Mouse (Mus musculus): Measurements from ENCODE around the gene Chpf.

The Chpf gene

DNA sequence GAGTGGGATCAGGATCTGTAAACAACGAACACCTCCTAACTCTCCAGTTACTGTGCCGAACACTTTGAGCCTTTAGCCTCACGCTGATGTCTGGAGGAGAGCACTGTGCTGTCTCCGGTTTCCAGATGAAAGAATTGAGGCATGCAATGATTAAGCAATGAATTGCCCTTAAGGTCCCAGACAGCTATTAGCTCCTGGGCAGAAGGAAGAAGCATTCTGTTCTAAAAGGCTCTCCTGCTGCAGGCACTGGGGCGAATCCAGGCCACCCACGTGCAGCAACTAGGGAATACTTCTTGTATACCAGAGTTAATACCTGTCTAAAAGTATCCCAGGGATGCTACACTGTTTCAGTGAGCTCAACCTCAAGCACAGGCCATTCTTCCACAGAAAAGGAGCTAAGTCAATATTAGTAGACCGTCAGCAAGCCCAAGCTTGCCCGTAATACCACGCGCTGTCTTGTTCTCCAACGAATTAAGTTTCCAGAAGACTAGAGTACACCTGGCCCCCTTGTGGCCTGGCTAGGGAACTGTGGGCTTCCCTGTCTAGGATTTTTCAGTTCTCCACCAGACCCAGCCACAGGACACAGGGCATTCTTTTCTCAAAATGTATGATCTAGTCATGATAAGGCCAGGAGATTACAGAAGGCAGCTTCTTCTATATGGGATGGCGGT, 15.9 kb upstream of the Chpf start:
- DNase-seq = peak; percentile 64

DNA sequence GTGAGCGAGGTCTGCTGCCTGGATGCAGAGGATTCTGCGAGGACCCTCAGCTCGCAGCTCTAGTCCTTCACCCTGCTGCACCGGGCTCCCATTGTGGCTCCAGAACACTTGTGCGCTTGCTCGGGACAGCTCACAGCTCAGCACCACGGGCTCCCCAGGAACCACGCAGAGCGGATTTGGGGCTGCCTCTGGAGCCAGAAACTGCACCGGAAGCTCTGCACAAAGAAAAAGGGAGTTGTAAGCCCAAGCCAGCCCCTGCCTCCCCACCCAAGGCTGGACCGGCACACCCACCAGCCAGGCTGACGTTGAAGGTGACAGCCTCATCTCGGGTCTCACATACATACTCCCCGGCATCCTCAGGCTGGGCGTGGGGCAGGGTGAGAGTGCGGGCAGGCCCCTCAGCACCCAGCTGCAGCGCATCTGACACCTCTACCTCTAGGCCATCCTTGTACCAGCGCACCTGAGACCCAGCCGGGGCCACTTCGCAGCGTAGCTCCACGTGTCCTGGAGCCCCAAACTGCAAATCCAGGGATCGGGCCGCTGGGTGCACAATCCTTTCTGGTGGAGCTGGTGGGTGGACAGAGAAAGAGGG, 13.6 kb upstream of the Chpf start:
- peak; percentile 5 for DNase-seq

DNA sequence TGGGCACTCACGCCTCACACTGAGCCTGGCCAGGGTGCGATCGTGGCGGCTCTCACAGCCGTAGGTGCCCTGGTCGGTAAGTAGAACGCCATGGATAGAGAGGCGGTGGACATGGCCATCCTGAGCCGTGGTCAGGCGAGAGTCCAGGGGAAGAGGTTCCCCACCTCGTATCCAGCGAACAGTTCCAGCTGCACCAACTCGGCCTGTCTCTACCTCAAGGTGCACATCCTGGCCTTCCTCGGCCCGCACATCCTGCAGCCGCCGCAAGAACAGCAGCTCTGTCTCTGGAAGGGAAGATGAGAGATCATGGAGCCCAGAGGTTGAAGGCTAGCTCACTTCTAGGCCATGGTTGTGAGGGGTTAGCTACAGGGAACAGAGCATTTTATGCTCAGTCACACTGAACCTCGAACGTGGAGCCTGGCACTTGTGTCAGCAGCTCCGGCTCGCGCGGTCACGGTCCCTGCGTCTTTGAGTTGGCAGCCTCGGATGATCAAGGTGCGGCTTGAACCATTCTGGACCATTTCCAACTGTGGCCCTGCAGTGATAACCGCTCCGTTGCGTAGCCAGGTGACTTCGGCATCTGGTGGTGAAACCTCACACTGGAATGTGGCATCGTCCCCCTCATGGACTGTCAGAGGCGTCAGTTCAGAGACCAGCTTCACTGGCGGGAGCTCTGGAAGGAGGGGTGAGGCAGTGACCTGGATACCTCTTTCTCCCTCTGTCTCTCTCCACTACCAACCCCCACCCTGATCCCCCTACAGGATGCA, 11.9 kb upstream of the Chpf start:
- DNase-seq = no peak

DNA sequence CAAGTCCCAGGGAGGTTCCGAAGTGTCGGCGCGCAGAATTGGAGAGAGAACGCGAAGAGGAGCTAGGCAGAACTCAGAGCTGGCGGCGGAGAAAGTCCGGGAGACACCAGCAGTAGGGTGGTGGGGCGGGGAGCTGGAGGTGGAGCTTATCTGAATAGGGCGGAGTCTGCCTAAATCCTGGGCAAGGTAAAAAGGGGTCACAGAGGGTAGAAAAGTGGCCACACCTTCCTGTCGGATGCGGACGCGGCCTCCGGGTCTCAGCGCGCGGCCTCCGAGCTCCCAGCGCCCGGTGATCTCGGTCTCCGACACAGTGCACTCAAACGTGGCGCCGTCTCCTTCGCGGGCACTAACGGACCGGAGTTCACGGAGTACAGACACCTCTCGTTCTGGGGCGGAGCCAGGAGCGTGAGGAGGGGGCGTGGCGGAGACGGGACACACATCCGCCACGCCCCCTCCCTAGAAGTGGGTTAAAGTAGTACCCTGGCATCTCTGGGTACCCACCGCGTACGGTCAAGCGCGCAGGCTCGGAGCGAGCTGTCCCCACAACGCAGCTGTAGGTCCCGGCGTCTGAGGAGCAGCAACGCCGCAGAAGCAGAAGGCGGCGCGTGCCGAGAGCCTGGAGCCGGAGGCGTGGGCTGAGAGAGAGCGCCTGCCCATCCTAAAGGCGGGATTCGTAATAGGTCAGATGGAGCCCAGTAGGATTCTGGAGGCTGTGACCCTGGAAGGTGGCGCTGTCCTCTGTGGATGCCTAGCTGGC, 8.5 kb upstream of the Chpf start:
- peak; percentile 90 for DNase-seq

DNA sequence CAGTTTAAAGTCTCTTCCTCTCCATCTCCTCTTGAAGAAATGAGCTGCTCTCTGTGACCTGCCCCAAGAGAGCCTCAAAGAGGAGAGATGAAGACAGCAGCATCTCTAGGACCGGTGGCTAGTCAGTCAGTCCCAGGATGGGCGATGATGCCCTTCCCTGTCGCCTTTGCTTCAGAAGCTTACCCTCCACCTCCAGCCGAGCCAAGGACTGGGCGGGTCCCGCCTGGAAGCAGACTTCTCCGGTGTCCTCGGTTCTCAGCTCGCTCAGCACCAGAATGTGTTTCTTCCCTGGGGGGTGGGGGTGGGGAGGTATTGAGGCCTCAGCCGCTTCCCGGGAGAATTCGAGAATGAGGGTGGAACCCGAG, 7.9 kb upstream of the Chpf start:
- peak; percentile 62 for DNase-seq

DNA sequence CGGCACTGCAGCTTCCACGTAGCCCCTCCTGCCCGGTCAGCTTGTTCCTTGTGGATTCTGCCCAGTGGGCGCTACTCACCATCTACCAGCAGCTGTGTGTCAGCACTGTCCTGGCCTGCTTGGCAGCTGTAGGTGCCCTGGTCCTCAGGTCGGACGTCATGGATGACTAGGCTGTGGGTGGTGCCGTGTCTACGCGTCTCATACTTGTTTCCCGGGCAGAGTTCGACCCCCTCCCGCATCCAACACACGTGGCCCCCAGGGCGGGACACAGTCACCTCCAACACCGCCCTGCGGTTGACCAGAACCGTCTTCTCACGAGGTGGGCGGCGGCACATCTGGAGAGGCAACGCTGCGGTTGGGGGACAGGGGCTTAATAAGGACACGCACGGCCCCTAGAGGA, 7.5 kb upstream of the Chpf start:
- DNase-seq = peak; percentile 59

DNA sequence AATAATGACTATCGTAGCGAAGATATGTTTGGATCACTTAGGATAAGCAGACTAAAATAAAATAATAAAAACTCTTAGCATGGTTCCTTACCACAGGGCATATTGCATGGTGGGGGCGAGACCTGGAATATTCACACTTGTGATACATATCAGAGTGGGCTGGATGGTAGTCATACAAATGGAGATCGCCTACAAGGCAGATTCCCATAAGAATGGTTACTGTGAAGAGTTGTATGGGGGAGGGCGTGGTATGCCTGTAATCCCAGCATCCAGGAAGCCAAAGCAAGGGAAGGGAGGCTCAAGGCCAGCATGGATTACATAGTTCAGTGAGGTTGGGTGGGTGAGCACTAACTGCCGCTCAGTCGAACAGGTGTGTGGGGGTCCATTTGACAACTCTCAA, 1.6 kb upstream of the Chpf start:
- no peak for DNase-seq

DNA sequence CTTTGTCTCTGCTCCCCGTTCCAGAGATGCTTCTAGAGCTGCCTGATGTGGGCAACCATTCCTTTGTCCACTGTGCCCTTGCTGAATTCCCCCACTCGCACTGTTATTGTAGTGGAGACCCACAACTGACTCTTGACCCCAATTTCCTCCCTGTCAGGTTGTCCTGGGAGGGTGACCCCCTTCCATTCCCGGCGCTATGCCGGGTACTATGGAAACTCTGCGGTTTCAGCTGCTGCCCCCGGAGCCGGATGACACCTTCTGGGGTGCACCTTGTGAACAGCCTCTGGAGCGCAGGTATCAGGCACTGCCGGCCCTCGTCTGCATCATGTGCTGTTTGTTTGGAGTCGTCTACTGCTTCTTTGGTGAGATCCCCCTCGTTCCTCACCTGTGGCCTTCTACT, 929 bp upstream of the Chpf start:
- DNase-seq = no peak

DNA sequence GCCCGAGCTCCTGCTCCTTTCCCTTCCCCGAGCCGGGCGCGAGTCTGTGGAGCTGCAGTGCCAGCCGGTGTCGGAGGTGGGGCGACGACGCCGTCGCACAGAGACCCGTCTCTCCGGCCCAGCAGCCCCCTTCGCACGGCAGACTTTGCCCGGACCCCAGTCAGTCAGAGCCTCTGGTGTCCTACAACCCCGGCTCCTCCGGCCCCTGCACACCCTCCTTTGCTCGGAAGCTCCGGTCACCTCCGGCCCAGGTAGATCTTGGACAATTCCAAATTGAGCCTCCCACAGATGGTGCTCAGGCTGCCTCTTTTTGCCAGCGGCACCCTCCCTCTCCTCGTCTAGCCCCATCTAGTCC, 505 bp upstream of the Chpf start:
- DNase-seq = no peak

DNA sequence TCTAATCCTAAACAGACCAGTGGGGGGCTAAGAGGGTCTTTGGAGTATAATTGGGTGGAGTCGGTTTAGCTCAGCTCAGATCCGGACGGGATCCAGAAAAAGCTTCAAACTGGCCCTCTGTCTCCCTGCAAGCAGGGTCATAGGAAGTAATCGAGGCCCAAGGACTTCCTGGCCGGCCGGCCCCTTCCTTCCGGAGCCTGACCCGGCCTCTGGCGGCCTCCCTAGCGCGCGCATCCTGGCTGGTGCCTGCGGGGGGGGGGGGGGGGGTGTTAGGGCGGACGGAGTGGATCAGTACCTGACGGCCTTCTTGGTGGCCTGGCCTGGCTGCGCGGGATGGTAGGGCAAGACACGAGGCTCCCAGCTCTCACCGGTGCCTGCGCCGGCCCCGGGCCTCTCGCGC, 610 bp downstream of the Chpf start:
- no peak for DNase-seq

DNA sequence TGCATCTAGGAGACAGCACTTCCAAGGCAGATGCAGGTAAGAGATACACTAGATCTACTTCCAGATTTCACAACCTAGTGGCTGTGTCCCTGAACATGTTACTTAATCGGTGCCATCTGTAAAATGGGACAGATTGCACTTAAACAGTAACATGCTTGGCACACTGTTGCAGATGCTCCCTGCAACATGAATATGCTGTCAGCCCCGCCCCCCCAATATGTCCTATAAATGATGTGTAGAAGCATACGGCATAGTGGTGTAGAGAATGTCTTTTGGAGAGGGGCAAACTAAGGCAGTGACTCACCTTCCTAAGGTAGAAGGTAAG, 1.2 kb downstream of the Chpf start:
- no peak for DNase-seq

DNA sequence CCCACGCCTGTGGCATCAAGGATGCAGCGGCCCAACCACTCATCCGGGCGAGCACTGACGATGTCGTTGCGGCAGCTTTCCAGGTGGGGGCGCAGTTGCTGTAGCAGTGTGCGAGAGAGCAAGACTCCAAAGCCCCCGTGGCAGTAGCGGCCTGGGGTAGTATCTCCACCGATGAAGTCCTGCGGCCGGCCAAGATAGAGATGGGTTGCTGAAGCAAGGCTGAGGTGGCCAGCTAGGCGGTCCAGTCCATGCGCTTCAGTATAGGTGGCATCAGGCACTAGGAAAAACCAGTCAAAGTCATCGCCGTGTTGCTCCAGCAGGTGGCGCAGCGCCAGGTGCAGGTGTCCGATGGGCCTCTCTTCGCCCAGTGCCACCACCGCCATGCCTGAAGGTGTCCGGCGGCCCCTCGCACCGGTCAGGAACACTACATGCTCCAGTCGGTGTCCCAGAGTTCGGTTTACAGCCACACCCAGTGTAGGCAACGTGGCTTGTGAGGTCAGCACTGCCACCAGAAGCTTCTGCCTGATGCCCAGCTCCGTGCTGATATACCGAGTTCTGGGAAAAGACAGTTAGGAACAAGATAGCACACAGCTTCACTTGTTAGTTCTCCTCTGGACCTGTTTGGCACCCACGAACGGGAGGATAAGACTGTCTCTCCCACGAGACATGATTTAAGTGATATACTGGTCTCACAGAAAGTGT, 1.7 kb downstream of the Chpf start:
- DNase-seq = peak; percentile 94

DNA sequence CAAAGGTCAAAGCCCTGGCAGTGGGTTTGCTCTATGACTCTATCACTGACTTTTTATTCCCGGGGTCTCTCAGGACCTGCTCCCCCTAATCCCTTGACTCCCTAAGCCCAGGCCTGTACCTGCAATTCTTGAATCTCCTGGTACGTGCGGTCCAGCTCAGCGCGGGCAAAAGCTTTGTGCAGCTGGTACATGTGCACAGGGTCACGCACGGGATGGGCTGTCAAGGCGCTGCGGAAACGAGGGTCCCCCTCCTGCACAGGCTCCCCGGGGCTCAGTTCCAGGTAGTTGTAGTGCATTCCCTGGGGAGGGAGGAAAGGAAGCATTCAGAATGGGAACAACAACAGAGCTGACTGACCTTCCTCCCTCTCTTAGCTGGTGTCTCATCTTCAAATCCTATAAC, 2.7 kb downstream of the Chpf start:
- DNase-seq = no peak

DNA sequence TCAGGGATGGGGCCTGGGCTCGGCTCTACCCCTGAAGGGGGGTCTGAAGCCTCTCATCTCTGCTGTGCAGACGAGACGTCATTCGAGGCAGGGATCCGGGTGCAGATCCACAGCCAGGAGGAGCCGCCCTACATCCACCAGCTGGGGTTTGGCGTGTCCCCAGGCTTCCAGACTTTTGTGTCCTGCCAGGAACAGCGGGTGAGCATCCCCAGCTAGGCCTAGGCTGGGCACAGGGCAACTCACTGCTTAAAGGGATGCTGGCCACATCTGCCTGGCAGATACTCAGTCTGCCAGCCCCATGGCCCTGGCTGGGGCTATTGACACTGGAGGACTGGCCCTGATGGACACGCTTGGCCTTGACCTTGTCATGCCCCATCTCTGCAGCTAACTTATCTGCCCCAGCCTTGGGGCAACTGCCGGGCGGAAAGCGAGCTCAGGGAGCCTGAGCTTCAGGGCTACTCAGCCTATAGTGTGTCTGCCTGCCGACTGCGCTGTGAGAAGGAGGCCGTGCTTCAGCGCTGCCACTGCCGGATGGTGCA, 9.8 kb downstream of the Chpf start:
- no peak for DNase-seq

DNA sequence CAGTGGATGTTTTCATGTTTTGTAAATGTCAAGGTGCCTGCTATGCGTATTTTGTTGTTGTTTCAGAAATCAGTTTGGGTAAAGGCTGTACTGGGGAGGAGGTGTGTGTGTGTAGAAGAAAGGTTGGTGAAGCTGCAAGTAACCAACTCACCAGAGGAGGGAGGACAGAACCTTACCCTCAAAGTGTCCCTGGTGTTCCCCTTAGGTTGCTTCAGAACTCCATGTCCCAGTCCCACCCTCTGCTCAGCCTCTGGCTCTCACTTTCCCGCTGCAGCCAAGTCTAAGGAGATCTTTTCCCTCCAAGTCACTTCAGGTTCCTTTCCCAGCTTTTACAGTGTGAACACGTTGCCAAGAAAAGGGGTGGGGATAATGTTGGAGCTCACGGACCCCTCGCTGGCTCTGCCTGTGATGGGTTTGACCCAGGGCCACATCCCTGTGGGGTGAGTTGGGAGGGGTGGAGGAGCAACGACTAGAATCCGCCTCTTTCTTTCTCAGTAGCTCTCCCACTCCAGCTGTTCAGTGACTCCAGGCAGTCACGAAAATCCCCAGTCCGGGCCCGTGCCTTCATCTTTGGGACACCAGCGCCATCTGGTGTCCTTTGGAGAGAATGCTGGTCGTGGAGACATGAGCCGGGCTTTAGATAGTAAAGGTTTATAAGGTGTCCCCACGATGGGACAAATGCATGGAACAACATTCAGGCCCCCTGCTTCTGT, 11.7 kb downstream of the Chpf start:
- peak; percentile 90 for DNase-seq

DNA sequence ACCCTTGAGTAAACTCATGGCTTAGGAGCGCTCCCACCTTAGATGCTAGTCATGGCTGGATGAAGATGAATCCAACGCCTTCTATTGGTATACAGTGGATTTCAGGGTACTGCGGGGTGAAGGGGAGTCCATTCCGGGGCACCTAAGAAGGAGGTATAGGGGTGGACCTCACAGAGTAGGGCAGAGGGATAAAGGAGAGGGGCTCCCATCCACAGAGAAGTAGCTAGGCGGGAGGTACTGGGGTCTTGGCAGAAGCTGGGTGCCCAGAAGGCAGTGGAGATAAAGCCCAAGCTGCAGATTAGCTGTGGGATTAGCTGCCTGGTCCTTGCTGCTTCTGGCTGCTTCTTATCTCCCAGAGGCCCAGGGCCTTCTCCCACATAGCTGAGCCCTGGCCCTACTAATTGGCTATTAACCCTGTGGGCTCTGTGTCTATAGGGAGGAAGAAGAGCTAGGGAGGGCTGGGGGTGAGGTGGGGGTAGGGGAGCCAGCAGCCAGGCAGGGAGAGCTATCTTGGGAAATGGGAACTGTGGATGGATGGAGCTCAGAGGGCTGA, 15.4 kb downstream of the Chpf start:
- DNase-seq = no peak

DNA sequence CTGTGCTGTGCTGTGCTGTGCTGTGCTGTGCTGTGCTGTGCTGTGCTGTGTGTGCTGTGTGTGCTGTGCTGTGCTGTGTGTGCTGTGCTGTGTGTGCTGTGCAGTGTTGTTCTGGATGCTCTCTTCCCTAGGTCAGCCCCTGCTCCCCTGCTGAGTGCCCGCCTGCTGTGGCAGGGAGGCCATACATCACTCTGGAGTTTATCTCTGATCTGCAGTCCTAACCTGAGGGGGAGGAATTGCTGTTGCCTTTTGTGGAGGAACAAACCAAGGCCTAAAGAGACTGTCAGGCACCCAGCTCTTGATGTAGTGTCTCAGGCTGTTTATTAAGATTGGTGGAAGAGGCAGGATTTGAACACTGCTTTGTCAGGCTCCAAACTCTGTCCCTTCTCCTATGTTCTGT, 16.5 kb downstream of the Chpf start:
- no peak for DNase-seq

DNA sequence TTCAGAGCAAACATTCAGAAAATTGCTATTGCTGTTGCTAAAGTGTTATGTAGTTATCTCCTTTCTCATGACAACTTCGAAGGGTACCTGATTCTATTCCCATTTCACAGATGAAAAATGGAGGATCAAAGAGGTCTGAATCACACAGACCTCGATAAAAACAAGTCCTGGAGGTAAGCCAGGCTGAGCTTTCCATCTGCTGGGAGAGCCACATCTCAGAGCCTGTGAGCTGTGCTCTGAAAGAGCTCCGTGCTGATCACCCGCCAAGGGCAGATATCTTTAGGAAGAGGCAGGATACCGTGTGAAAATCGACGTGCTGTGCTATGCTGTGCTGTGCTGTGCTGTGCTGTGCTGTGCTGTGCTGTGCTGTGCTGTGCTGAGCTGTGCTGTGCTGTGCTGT, 18.8 kb downstream of the Chpf start:
- no peak for DNase-seq

DNA sequence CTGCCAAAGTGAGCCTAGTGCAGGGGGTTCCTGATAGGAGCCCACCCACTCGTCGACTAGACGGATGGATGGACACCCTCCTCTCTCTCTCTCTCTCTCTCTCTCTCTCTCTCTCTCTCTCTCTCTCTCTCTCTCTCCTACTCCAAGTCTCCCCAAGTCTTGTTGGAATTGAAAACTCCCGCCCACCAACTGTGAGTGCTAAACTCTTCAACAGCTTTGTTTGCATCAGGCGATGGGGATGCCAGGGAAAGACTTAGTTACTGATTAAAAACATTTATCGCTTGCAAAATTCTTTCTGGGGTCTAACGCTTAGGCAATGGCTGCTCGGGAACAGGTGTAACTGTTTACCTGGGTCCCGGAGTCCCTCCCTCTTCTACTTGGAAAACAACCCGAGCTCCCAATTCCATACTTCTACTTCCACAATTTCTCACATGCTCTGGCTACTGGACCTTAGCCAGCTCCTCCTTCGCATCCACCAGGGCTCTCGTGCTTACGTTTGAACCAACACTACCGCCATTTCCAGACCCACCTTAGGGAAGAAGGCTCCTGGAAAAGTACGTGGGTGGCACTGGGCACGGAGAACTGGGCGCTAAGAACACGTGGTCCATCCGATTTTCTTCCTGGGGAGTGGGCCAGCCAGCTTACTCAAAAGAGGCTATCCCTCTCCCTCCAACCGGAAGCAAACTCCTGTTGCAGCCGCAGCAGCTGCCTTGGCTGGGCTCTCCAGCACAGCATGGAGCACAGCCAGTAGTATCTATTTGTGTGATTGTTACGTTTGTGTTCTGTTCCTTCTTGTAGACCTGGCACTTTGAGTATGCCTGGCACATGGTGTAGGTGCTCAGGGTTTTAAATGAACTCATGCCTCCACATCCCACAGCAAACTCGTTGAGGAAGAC, 20.1 kb downstream of the Chpf start:
- peak; percentile 53 for DNase-seq

DNA sequence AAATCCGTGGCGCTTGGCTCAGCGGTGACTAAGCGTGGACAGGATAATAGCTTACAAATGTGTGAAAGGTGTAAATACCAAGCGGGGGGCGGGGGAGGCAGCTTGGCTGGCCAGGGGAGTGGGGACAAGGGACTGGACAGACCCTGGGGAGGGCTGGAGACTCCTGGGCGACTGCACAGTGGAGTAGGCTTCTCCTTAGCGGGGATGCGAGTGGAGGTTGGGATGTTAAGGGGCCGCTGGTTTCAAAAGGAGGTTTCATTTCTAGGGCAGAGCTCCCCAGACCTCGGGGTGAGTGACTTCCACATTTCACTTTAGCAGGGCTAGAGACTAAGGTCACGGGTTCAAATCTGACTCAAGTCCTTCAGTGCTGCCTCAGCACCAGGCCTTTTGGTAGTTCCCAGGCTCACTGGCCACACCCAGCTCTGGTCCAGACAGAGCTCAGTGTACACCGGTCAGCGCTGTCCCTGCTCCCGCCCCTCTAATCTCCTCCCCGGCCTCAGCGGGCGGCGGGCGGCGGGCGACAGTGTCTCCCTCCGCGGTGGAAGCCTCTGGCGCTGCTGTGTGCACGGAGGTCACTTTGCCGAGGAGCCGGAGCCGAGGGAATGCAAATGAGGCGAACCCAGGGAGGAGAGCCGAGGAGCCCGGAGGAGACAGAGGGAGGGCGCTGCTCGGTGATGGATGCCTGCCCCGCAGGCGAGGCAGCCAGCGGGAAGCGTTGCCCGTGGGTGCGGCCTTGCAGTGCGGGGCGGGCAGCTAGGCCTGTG, 20.9 kb downstream of the Chpf start:
- DNase-seq = peak; percentile 43
